Mouse (Mus musculus) intestine, embryonic 16.5 days (tissue): ENCODE results near the gene Rnaseh2a. TPM values are rescaled to one million over a fixed set of nuclear protein-coding genes. Genes with fewer than 3 reads are reported as not detected.

Experiments used
- ATAC-seq: fragments of 200-750 bp; cut with Nextera tagmentation; 2 replicates; pipeline ENCODE4 v1.8.0; 2017; ENCODE audit warnings: moderate TSS enrichment, moderate library complexity
- H3K27ac ChIP-seq: fragments of 300-500 bp; sonication (generic); 2 replicates; pipeline ENCODE4 v1.5.1; 2014; ENCODE audit warnings: mild to moderate bottlenecking, low read length
- H3K27me3 ChIP-seq: fragments of 300-500 bp; sonication (generic); replicated peaks from 2 replicates; pipeline ENCODE4 v1.6.1; 2014; ENCODE audit warnings: low read length, control low read depth, mixed read lengths; ENCODE audit not compliant: control insufficient read depth, insufficient read depth
- H3K36me3 ChIP-seq: fragments of 300-500 bp; sonication (generic); 2 replicates; pipeline ENCODE4 v1.6.1; 2014; ENCODE audit warnings: low read length, control low read depth; ENCODE audit not compliant: control insufficient read depth, insufficient read depth
- H3K4me1 ChIP-seq: fragments of 300-500 bp; sonication (generic); 2 replicates; pipeline ENCODE4 v1.6.1; 2014; ENCODE audit warnings: low read length, control low read depth, mixed read lengths; ENCODE audit not compliant: control insufficient read depth, insufficient read depth
- H3K4me2 ChIP-seq: fragments of 300-500 bp; sonication (generic); 2 replicates; pipeline ENCODE4 v1.6.1; 2014; ENCODE audit warnings: low read depth, low read length, control low read depth
- H3K4me3 ChIP-seq: fragments of 300-500 bp; sonication (generic); 2 replicates; pipeline ENCODE4 v1.5.1; 2014; ENCODE audit warnings: mild to moderate bottlenecking, low read length
- H3K9ac ChIP-seq: fragments of 300-500 bp; sonication (generic); 2 replicates; pipeline ENCODE4 v1.6.1; 2014; ENCODE audit warnings: low read depth, low read length
- H3K9me3 ChIP-seq: fragments of 300-500 bp; sonication (generic); 2 replicates; pipeline ENCODE4 v1.6.1; 2016; ENCODE audit warnings: low read length, control low read depth; ENCODE audit not compliant: control insufficient read depth
- WGBS: fragments of 180-500 bp; shearing (Covaris S2); extraction: QIAGEN DNeasy Blood & Tissue Kit; methylation state at CpG from one replicate; pipeline ENCODE4 v1.1.7; 2014; 5-methylcytosine and 5-hydroxymethylcytosine counted together
- polyA plus RNA-seq: library from polyadenylated mRNA; unstranded; fragments of >200 nt; fragmentation: Nextera tagmentation; extraction: Ambion mirVana; gene quantifications from 2 replicates; pipeline ENCODE4 v1.2.1, GENCODE M21; 2015

The Rnaseh2a gene
- polyA plus RNA-seq, 1 experiment from 2014 or later, result 120 TPM

DNA sequence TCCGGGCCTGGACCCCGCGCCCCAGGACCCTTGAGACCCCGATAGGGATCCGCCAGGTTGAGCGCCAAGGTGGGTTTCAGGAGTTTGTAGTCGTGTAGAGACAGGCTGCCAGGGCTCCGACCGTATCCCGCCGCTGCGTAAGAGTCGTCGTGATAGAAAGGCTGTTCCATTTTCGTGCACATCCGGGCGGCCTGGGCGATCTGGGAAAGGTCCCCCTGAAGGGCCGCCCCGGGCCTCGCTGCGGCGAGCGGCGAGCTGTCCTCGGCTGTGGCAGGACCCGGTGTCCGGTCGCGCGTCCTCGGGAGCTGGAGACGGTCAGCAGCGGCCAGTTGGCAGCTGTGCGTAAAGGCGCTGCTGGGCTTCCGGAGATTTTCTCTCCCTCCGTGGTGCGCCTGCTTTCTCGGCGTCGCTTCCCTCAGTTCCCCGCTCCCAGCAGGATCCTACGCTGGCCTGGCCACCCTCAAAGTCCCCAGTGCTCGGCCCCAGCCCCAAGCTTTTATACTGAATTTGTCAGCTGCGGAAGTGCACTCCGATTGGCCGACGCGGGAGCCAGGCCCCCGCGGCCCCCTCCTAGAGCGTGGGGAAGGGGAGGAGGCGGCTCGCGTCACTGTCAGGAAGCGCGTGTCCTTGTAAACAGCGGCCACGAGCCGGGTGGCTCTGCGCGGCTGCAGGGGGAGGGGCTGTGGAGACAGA lies 8.8 kb upstream of the Rnaseh2a start, which contains the start of gene Junb:
Gene Junb, minus strand, starts transcription at position 471 of the 693 bp plus-strand sequence.
- Histone ChIP-seq H3K36me3 (no peaks in the 10 kb centered on the region), H3K9ac (peak within 1 kb of the TSS; percentile 87), H3K4me3 (peak within 1 kb of the TSS; percentile 76), H3K27ac (peak within 1 kb of the TSS; percentile 98), H3K27me3 (no peaks in the 10 kb centered on the region), H3K9me3 (no peaks in the 10 kb centered on the region), H3K4me2 (peak within 1 kb of the TSS; percentile 97), H3K4me1 (peaks cover 53% of the 10 kb centered on the region)
- ATAC-seq, result peak; percentile 57
- 0% methylated on average over 63 of the region's 63 CpGs for WGBS

DNA sequence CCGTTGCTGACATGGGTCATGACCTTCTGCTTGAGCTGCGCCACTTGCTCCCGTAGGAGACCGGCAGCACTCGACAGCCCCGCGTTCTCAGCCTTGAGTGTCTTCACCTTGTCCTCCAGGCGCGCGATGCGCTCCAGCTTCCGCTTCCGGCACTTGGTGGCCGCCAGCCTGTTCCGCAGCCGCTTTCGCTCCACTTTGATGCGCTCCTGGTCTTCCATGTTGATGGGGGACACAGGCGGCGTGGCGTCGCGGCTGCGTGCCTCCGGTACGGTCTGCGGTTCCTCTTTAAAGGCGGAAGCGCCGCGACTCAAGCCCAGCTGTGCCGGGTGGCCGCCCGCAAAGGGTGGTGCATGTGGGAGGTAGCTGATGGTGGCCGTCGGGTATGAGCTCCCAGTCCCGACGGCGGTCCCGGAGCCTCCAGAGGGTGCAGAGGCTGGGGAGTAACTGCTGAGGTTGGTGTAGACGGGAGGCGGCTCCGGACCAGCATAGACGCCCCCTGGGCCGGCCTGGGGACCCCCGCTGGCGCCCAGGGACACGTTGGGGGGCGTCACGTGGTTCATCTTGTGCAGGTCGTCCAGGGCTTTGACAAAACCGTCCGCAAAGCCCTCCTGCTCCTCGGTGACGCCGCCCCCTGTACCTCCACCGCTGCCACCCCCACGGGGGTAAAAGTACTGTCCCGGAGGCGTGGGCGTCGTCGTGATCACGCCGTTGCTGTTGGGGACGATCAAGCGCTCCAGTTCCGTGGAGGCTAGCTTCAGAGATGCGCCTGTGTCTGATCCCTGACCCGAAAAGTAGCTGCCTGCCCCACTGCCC lies 8.1 kb upstream of the Rnaseh2a start:
- Histone ChIP-seq H3K4me3 (peak overlapping the region; percentile 76), H3K9me3 (no peaks in the 10 kb centered on the region), H3K4me2 (peak overlapping the region; percentile 97), H3K27ac (peak overlapping the region; percentile 98), H3K4me1 (peaks cover 53% of the 10 kb centered on the region), H3K36me3 (no peaks in the 10 kb centered on the region), H3K9ac (peak overlapping the region; percentile 87), H3K27me3 (no peaks in the 10 kb centered on the region)
- ATAC-seq, result no peak
- WGBS, result under 1% methylated on average over 70 of the region's 70 CpGs

DNA sequence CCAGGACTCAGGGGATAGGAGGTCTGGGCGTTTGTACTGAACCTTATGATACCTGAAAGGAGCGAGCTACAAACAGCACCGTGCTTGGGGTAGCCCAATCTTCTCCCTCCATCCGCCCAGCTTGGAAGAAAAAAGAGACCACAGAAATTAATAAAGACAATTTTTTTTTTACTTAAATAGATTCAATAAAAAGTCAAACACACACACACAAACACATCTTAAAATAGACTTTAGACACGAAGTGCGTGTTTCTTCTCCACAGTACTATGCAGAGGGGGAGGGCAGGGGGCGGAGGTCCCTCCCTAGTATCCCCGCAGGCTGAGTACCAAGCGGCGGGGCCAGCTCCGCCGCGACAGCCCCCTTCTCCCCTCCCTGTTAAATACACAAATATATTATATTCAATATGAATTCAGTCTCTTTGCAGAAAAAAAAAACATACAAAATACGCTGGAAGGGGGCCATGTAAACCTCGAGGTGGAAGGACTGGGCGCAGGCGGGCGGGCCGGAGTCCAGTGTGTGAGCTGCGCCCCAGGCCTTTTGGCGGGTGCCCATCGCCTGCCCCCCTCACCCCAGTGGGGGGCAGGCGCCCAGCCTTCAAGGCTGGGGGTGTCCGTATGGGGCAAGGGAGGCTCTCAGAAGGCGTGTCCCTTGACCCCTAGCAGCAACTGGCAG lies 7.3 kb upstream of the Rnaseh2a start:
- Histone ChIP-seq H3K36me3 (no peaks in the 10 kb centered on the region), H3K4me1 (peaks cover 46% of the 10 kb centered on the region), H3K27me3 (no peaks in the 10 kb centered on the region), H3K4me2 (peak overlapping the region; percentile 97), H3K9ac (peak overlapping the region; percentile 87), H3K27ac (peak overlapping the region; percentile 98), H3K4me3 (peak overlapping the region; percentile 76), H3K9me3 (no peaks in the 10 kb centered on the region)
- 2% methylated on average over 25 of the region's 25 CpGs for WGBS
- no peak for ATAC-seq

DNA sequence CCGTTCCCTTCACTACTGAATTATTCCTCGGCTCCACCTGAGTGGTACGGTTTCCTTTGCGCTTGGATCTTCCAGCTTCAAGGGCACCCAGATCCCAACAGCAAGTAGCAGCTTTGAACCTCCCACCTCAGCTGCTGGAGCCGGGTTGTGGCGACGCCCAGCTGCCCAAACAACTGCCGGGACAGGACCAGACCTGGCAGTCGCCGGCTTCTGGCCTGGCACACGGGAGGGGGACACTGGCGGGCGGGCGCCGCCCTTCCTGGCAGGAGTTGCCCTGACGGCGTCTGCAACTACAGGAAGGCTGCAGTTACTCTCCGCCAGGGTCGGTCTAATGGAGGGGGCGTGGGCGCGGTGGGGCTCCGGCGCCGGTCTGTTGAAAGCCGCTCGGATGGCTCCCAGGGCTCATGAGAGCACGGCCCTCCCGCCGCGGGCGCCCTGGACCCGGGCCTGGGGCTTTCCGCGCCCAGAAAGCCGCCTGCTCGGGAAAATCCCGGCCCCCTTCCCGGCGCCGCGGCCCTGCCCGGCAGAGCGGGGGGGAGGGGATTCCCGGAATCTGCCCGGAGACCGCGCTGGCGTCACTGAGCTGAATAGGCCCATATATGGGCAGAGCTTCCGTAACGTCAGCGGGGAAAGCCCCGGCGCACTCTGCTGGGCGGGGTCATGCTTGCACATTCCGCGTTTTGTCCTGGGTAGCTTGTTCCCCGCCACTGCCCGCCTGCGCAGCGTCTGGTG lies 6.6 kb upstream of the Rnaseh2a start:
- ATAC-seq, result peak; percentile 67
- Histone ChIP-seq H3K4me2 (peak overlapping the region; percentile 97), H3K27ac (peak overlapping the region; percentile 98), H3K4me3 (peak overlapping the region; percentile 76), H3K9ac (peak overlapping the region; percentile 87), H3K36me3 (no peaks in the 10 kb centered on the region), H3K4me1 (peaks cover 40% of the 10 kb centered on the region), H3K9me3 (no peaks in the 10 kb centered on the region), H3K27me3 (no peaks in the 10 kb centered on the region)
- under 1% methylated on average over 61 of the region's 61 CpGs for WGBS

DNA sequence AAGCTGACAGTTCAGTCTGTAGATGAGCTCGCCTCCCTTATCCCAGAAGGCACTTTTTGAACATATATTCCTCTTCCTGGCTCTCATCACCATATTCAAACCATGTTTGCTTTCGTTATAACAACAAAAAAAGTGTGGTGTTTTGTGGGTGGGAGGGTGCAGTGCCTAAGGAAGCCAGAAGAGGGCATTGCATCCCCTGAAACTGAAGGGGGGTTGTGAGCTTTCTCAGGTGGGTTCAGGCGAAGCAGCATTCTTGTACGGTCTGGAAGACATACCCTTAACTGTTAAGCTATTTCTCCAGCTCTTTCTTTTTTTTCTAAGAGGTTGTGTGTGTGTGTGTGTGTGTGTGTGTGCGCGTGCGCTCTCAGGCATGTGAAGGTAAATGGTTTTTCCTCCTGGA lies 5.9 kb upstream of the Rnaseh2a start:
- no peaks in the 10 kb centered on the region for H3K36me3 ChIP-seq
- ATAC-seq, result no peak
- no peaks in the 10 kb centered on the region for H3K27me3 ChIP-seq
- peaks cover 41% of the 10 kb centered on the region for H3K4me1 ChIP-seq
- peak overlapping the region; percentile 87; the same call in 1 of the 2 replicates for H3K9ac ChIP-seq
- 30% methylated on average over 7 of the region's 7 CpGs for WGBS
- no peaks in the 10 kb centered on the region for H3K9me3 ChIP-seq
- peak overlapping the region; percentile 98 for H3K27ac ChIP-seq
- H3K4me3 ChIP-seq, result peak overlapping the region; percentile 76
- peak overlapping the region; percentile 97 for H3K4me2 ChIP-seq

DNA sequence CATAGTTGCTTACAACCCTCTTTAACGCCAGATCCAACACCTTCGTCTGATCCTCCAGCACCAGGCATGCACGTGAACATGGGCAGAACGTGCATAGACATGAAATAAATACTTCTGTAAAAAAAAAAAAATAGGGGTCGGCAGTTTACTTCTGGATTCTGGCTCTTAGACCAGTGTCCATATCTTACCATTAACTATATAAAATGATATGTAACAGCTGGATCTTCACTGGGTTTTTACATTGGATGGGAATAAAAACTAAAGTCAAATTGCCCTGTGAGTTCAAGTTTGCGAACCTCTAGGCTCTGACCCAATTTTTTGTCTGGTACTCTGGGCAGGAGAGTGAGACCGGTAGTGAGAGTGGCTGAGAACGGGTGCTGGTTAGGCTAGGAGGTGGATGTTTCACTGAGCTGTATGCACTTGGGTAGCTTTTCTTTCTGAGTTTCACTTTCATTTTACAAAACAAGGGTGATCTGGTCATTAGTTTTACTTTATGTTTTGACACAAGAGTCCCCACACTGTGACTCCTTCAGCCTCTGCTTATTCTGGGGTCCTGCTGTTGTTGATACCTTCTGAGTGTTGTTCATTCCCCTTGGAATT lies 5.1 kb upstream of the Rnaseh2a start:
- H3K27ac ChIP-seq, result no peak overlapping the region
- no peaks in the 10 kb centered on the region for H3K27me3 ChIP-seq
- WGBS, result 79% methylated on average over 8 of the region's 8 CpGs
- no peak for ATAC-seq
- H3K9ac ChIP-seq, result no peak overlapping the region
- H3K4me3 ChIP-seq, result no peak overlapping the region
- no peak overlapping the region for H3K4me2 ChIP-seq
- no peaks in the 10 kb centered on the region for H3K36me3 ChIP-seq
- no peaks in the 10 kb centered on the region for H3K9me3 ChIP-seq
- H3K4me1 ChIP-seq, result peaks cover 36% of the 10 kb centered on the region

DNA sequence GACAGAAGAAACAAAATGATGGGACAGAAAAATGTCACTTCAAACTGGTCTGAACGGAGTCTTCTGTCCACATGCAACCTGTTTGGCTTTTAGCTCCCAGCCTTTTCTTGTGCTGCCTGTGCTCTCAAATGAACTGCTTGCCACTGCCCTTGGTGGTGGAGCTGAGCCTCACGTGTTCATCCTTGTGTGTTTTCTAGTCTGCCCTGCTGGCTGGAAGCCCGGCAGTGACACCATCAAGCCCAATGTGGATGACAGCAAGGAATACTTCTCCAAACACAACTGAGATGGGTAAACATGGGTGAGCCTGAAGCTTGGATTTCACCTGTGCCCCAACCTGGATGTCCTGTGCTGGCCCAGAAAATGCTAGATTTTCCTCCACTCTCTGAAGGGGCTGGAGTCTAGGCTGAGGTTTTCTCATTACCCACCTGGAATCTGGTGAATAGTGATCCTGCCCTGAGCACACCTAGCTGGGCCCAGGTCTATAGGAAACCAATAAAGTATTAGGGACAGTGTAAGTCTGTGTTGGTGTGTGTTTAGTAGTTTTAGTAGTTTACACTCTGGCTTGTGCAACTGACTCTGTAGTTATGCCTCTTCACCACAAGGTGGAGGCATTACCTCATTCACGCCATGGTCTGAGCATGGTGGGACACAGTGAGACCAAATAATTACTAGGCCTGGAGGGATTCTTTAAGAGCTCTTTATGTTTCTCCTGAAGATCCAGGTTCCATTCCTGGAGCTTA lies 4.4 kb upstream of the Rnaseh2a start:
- 50% methylated on average over 4 of the region's 4 CpGs for WGBS
- Histone ChIP-seq H3K9ac (no peak overlapping the region), H3K36me3 (no peaks in the 10 kb centered on the region), H3K4me2 (no peak overlapping the region), H3K9me3 (no peaks in the 10 kb centered on the region), H3K4me3 (no peak overlapping the region), H3K4me1 (peaks cover 29% of the 10 kb centered on the region), H3K27ac (no peak overlapping the region), H3K27me3 (no peaks in the 10 kb centered on the region)
- no peak for ATAC-seq

DNA sequence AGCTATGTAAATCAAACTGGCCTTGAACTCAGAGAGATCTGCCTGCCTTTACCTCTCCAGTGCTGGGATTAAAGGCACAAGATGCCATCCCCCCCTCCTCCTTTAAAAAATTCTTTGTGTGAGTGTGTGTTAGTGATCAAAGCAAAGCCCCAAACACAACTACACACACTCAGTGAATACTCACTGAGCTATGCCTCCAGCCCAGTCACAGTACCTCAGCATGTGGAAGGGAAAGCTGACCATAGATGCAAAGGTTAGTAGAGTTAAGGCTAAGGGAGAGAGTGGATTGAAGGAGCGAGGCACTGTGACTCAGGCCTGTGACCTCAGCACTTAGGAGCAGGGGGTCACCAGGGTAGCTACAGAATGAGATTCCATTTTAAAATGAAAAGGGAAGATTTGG lies 3.5 kb upstream of the Rnaseh2a start:
- no peak overlapping the region for H3K27ac ChIP-seq
- H3K4me3 ChIP-seq, result no peak overlapping the region
- peaks cover 32% of the 10 kb centered on the region for H3K4me1 ChIP-seq
- no peaks in the 10 kb centered on the region for H3K27me3 ChIP-seq
- no peaks in the 10 kb centered on the region for H3K36me3 ChIP-seq
- ATAC-seq, result no peak
- H3K4me2 ChIP-seq, result no peak overlapping the region
- 92% methylated on average over 1 of the region's 1 CpGs for WGBS
- no peaks in the 10 kb centered on the region for H3K9me3 ChIP-seq
- H3K9ac ChIP-seq, result no peak overlapping the region
